Mouse (Mus musculus) liver, embryonic 16.5 days (tissue): ENCODE data around the gene Cers6. TPM values are rescaled to one million over a fixed set of nuclear protein-coding genes. Genes with fewer than 3 reads are reported as not detected.

ENCODE experiments used
- ATAC-seq: fragments of 200-750 bp; cut with Nextera tagmentation; 2 replicates; pipeline ENCODE4 v1.8.0; 2017; ENCODE audit warnings: low read depth, mild to moderate bottlenecking, moderate number of reproducible peaks, moderate library complexity
- H3K27ac ChIP-seq: fragments of 300-500 bp; sonication (generic); 2 replicates; pipeline ENCODE4 v1.5.1; 2014; ENCODE audit warnings: mild to moderate bottlenecking, low read length
- H3K27me3 ChIP-seq: fragments of 300-500 bp; sonication (generic); 2 replicates; pipeline ENCODE4 v1.6.1; 2014; ENCODE audit warnings: low read depth, low read length, mixed read lengths; ENCODE audit not compliant: control insufficient read depth, insufficient read depth
- H3K36me3 ChIP-seq: fragments of 300-500 bp; sonication (generic); 2 replicates; pipeline ENCODE4 v1.6.1; 2014; ENCODE audit warnings: mild to moderate bottlenecking; ENCODE audit not compliant: control insufficient read depth, insufficient read depth
- H3K4me1 ChIP-seq: fragments of 300-500 bp; sonication (generic); 2 replicates; pipeline ENCODE4 v1.6.1; 2014; ENCODE audit warnings: low read depth, low read length, mixed read lengths; ENCODE audit not compliant: control insufficient read depth
- H3K4me2 ChIP-seq: fragments of 300-500 bp; sonication (generic); 2 replicates; pipeline ENCODE4 v1.6.1; 2014; ENCODE audit warnings: low read depth, low read length, mixed read lengths
- H3K4me3 ChIP-seq: fragments of 300-500 bp; sonication (generic); 2 replicates; pipeline ENCODE4 v1.5.1; 2014; ENCODE audit warnings: low read depth, mild to moderate bottlenecking, low read length
- H3K9ac ChIP-seq: fragments of 300-500 bp; sonication (generic); 2 replicates; pipeline ENCODE4 v1.6.1; 2014; ENCODE audit warnings: low read depth, low read length
- H3K9me3 ChIP-seq: fragments of 300-500 bp; sonication (generic); replicated peaks from 2 replicates; pipeline ENCODE4 v1.6.1; 2016; ENCODE audit warnings: low read length; ENCODE audit not compliant: control insufficient read depth
- WGBS: fragments of 180-500 bp; shearing (Covaris S2); extraction: QIAGEN DNeasy Blood & Tissue Kit; methylation state at CpG from one replicate; pipeline ENCODE4 v1.1.7; 2014; ENCODE audit not compliant: insufficient replicate concordance; 5-methylcytosine and 5-hydroxymethylcytosine counted together
- polyA plus RNA-seq: library from polyadenylated mRNA; unstranded; fragments of >200 nt; fragmentation: Nextera tagmentation; extraction: Ambion mirVana; gene quantifications from 2 replicates; pipeline ENCODE4 v1.2.1, GENCODE M21; 2015

Gene Cers6
- polyA plus RNA-seq, 1 experiment from 2014 or later, result 10.7 TPM

DNA sequence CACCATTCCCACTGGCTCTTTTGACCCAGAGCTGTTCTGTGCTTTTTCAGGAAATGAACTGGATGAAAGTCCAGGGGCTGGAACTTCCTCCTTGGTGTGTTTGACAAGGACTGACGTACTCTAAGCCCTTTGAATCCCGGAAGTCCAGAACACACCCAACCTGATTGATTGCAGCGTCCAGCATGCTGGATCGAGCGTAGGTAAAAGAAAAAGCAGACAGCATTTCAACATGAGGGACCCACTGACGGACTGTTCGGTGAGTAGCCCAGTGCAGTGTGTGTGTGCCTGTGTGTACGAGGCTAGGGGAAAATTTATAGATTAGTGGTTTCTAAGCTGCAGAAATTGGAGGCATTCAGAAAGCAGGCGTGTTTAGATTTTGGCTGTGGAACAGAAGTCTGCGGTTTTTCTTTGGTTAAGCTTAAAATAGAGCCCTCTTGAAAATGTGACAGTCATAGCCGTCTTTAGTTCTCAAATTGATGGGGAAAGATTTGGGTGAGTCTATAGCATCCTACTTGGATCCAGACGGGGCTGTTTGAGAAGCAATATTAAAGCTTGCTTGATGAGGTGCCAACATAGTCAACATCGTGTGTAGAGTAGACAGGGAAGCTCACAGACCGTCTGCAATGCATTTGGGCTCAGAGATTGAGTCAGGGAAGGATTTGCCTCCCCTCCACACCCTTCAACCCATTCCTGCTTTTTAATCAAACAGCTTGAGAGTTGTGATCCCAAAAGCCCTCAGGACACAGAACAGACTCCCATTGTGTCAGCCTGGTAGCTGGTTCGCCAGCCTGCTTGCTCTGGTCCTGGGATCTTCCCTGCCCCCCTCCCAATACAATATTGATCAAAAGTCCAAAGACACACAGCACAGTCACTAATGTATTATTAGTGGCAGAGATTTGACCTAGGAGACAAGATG, 274.7 kb downstream of the Cers6 start, which contains the start of gene Nostrin:
Gene Nostrin, plus strand, starts transcription at position 140 of the 916 bp plus-strand sequence.
- peak within 1 kb of the TSS; percentile 49 for H3K4me2 ChIP-seq
- peak within 1 kb of the TSS; percentile 41 for H3K4me3 ChIP-seq
- H3K27me3 ChIP-seq, result no peaks in the 10 kb centered on the region
- ATAC-seq, result peak; percentile 79
- no peaks in the 10 kb centered on the region for H3K36me3 ChIP-seq
- no peaks in the 10 kb centered on the region; the same call in 1 of the 2 replicates for H3K4me1 ChIP-seq
- no peak within 1 kb of the TSS for H3K9ac ChIP-seq
- H3K9me3 ChIP-seq, result no peaks in the 10 kb centered on the region
- WGBS, result 14% methylated on average over 15 of the region's 15 CpGs
- H3K27ac ChIP-seq, result peak within 1 kb of the TSS; percentile 45

GRCm38 (mm10) chr2:69137406-69138084, 276.3 kb downstream of the Cers6 start:
- Histone ChIP-seq H3K4me3 (no peak overlapping the region), H3K4me2 (peak overlapping the region; percentile 49; the same call in 1 of the 2 replicates), H3K27me3 (no peaks in the 10 kb centered on the region), H3K9ac (no peak overlapping the region), H3K9me3 (no peaks in the 10 kb centered on the region), H3K4me1 (no peaks in the 10 kb centered on the region; the same call in 1 of the 2 replicates), H3K36me3 (no peaks in the 10 kb centered on the region), H3K27ac (no peak overlapping the region)
- no peak for ATAC-seq
- 67% methylated on average over 10 of the region's 10 CpGs for WGBS

- no peaks in the 10 kb centered on the region for H3K9me3 ChIP-seq
- 62% methylated on average over 4 of the region's 4 CpGs for WGBS
- H3K4me1 ChIP-seq, result no peaks in the 10 kb centered on the region; the same call in 1 of the 2 replicates
- no peak overlapping the region for H3K4me3 ChIP-seq
- no peaks in the 10 kb centered on the region for H3K27me3 ChIP-seq
- H3K36me3 ChIP-seq, result no peaks in the 10 kb centered on the region
- no peak for ATAC-seq
- no peak overlapping the region for H3K4me2 ChIP-seq
- H3K27ac ChIP-seq, result no peak overlapping the region
- H3K9ac ChIP-seq, result no peak overlapping the region
Measured at GRCm38 (mm10) chr2:69138759-69139158, 277.5 kb downstream of the Cers6 start.

GRCm38 (mm10) chr2:69140215-69140614, 279.0 kb downstream of the Cers6 start:
- 47% methylated on average over 2 of the region's 2 CpGs for WGBS

DNA sequence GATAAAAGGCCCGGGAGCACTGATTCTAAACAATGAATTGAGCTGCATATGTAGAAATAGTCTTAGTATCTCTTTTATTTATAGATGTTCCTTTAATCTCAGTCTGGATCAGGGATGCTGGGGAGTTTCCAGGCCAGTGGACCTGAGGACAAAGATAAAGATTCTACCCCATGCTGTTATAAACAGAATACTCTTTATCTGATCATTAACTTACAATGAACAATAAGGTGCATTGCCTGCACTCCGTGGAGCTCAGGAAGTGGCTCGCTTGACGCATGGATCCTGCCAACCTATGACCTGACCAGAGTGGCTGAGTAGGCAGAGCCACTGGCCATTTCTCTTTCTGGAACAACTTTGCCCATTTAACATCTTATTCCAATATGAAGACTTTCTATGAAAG, 279.6 kb downstream of the Cers6 start:
- Histone ChIP-seq H3K27ac (no peak overlapping the region), H3K4me1 (no peaks in the 10 kb centered on the region), H3K4me2 (no peak overlapping the region), H3K9me3 (no peaks in the 10 kb centered on the region), H3K4me3 (no peak overlapping the region), H3K36me3 (no peaks in the 10 kb centered on the region), H3K9ac (no peak overlapping the region), H3K27me3 (no peaks in the 10 kb centered on the region)
- no peak for ATAC-seq
- WGBS, result 54% methylated on average over 4 of the region's 4 CpGs

More at GRCm38 (mm10) chr2:69140215-69140614, 279.0 kb downstream of the Cers6 start:
- no peaks in the 10 kb centered on the region for H3K27me3 ChIP-seq
- H3K27ac ChIP-seq, result no peak overlapping the region
- no peak overlapping the region for H3K9ac ChIP-seq
- no peak for ATAC-seq
- H3K4me1 ChIP-seq, result no peaks in the 10 kb centered on the region; the same call in 1 of the 2 replicates
- H3K4me2 ChIP-seq, result no peak overlapping the region
- no peak overlapping the region for H3K4me3 ChIP-seq
- H3K9me3 ChIP-seq, result no peaks in the 10 kb centered on the region
- no peaks in the 10 kb centered on the region for H3K36me3 ChIP-seq

DNA sequence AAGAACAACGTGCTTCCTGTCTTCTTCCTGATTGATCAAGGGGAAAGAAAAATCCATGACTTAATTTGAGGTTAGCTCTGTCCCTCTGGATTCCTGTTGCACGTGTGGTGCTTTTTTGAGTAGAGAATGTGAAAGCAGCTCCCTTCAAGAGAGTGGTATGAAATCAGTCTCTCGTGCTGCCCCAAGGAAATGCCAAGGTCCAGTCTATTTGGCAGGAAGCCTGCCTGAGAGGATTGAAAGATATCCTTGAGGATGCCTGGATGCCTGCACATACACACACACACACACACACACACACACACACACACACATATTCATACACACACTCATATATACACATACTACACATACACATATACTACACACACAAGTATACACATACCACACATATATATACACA, 287.4 kb downstream of the Cers6 start:
- ATAC-seq, result no peak
- no peaks in the 10 kb centered on the region for H3K27me3 ChIP-seq
- no peaks in the 10 kb centered on the region for H3K36me3 ChIP-seq
- no peak overlapping the region for H3K4me3 ChIP-seq
- WGBS, result 56% methylated on average over 3 of the region's 3 CpGs
- H3K4me2 ChIP-seq, result no peak overlapping the region
- H3K9me3 ChIP-seq, result no peaks in the 10 kb centered on the region
- H3K4me1 ChIP-seq, result no peaks in the 10 kb centered on the region
- H3K27ac ChIP-seq, result no peak overlapping the region
- H3K9ac ChIP-seq, result no peak overlapping the region

DNA sequence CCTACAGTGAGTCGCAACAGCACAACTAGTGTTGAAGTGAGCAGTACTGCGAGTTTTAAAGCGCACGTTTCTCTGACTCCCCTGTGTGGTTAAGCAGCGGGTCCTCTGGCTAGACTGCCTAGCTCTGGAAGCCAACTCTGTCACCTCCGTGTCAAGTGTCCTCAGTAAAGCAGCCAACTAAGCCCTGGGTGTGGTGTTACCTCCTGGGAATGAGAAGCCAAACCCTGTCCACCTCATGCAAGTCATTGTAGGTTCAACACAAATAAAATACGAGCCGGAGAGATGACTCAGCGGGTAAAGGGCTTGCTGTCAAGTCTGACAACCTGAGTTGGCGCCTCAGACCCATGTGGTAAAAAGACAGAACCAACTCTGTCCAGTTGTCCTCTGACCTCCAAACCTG, 287.9 kb downstream of the Cers6 start:
- H3K4me3 ChIP-seq, result no peak overlapping the region
- no peaks in the 10 kb centered on the region for H3K27me3 ChIP-seq
- no peak overlapping the region for H3K27ac ChIP-seq
- no peak overlapping the region for H3K9ac ChIP-seq
- no peak for ATAC-seq
- H3K36me3 ChIP-seq, result no peaks in the 10 kb centered on the region
- no peaks in the 10 kb centered on the region for H3K4me1 ChIP-seq
- no peaks in the 10 kb centered on the region for H3K9me3 ChIP-seq
- 59% methylated on average over 10 of the region's 10 CpGs for WGBS
- H3K4me2 ChIP-seq, result no peak overlapping the region

- H3K4me2 ChIP-seq, result no peak overlapping the region
- H3K9ac ChIP-seq, result no peak overlapping the region
- H3K27ac ChIP-seq, result no peak overlapping the region
- no peaks in the 10 kb centered on the region for H3K36me3 ChIP-seq
- no peaks in the 10 kb centered on the region for H3K9me3 ChIP-seq
- ATAC-seq, result no peak
- H3K4me1 ChIP-seq, result no peaks in the 10 kb centered on the region
- no peak overlapping the region for H3K4me3 ChIP-seq
- 62% methylated on average over 5 of the region's 5 CpGs for WGBS
- no peaks in the 10 kb centered on the region for H3K27me3 ChIP-seq
Measured at GRCm38 (mm10) chr2:69150841-69151240, 289.6 kb downstream of the Cers6 start.

- Histone ChIP-seq H3K27me3 (no peaks in the 10 kb centered on the region), H3K4me2 (no peak overlapping the region), H3K4me3 (no peak overlapping the region), H3K36me3 (no peaks in the 10 kb centered on the region), H3K4me1 (no peaks in the 10 kb centered on the region), H3K9ac (no peak overlapping the region), H3K27ac (no peak overlapping the region), H3K9me3 (no peaks in the 10 kb centered on the region)
- ATAC-seq, result no peak
- 60% methylated on average over 3 of the region's 3 CpGs for WGBS
Measured at GRCm38 (mm10) chr2:69155861-69156260, 294.6 kb downstream of the Cers6 start.
